16 mouse cellular contexts compared by ENCODE assay signal in genomic region chrY:3340661-3341060, GRCm38 (mm10). TPM values are rescaled to one million over a fixed set of nuclear protein-coding genes. Genes with fewer than 3 reads are reported as not detected.
A peak's percentile ranks its signal among the peaks of the same experiment; 100 is the strongest.
DNase-seq lines count a peak whose midpoint lies in the region.
"Not testable (repeated sequence)": the region's sequence is repeated elsewhere in the genome, so short reads cannot be mapped to it uniquely, and the experiment has no call there.
"Had no signal": no experiment of that assay in that cellular context is flagged by ENCODE, and none has a peak within 500 bp of the region (broad histone marks: within the 10 kb centered on the region; RNA-seq: fewer than 3 reads in every experiment).

No protein-coding gene starts in this region.

- intact Hi-C loops in left cerebral cortex, postnatal 25 days (cut with DNase I), result not testable (repeated sequence)

- DNase-seq in T-cell, adult 2 months (ENCODE audit: low spot score), result peak; percentile 8
- DNase-seq in cerebellum, adult 8-10 months, result peak; percentile 12
- DNase-seq in frontal cortex, postnatal 25 days (ENCODE audit: low spot score in 2 of 2), result peak; percentile 10 to 12
- peak; percentile 44 to 48 for DNase-seq in heart, adult 9 months (ENCODE audit: low spot score in 2 of 2)
- peak; percentile 5 to 8 for DNase-seq in kidney, adult 8-10 months
- DNase-seq in layer of hippocampus, adult 9-11 months, result peak; percentile 2
- peak; percentile 1 for DNase-seq in left cerebral cortex, postnatal 25 days (ENCODE audit: low spot score in 2 of 2)
- peak; percentile 1 for DNase-seq in right cerebral cortex, postnatal 25 days

RNA-seq across cellular contexts. Expression of gene Gm21693, which starts 4.5 kb away (rescaled TPM):
- total RNA-seq in left cerebral cortex, postnatal 25 days (2021), result not detected
- total RNA-seq: adrenal gland, postnatal 10 days; forebrain, postnatal 0 days; gastrocnemius, adult 2 months; gastrocnemius, postnatal 4 days; heart, postnatal 36 days; layer of hippocampus, postnatal 10 days; left cerebral cortex, postnatal 10 days; neutrophil, adult 5-6 weeks had no signal

RNA-seq across cellular contexts. Expression of gene Gm21677, which starts 34.4 kb away (rescaled TPM):
- not detected for total RNA-seq in left cerebral cortex, postnatal 25 days (2021)
- total RNA-seq: adrenal gland, postnatal 10 days; forebrain, postnatal 0 days; gastrocnemius, adult 2 months; gastrocnemius, postnatal 4 days; heart, postnatal 36 days; layer of hippocampus, postnatal 10 days; left cerebral cortex, postnatal 10 days; neutrophil, adult 5-6 weeks had no signal

Comparison
In these comparisons a context has a peak if more than half of its experiments do, and no peak if none do; other contexts are left out.
1. Peak in every context shown above with its lines: DNase-seq.